Mouse (Mus musculus): ENCODE data around the gene Ttc39b.

Ttc39b gene

DNA sequence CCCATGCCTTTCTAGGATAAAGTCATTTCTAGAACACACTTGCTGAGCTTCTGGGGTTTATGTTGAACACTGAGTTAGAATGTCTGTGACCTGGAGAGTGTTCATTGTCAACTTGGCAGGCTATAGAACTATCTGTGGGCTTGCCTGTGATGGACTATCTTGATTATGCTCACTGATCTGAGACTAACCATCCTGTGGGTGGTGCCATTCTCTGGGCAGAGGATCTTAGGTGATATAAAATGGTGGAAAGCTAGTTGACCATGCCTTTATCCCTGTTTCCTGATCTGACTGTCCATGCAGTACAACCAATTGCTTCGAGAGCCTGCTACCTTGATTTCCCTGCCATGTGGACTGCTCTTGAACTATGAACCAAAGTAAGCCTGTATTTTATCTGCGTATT lies 146.6 kb downstream of the Ttc39b start:
- DNase-seq, result no peak

DNA sequence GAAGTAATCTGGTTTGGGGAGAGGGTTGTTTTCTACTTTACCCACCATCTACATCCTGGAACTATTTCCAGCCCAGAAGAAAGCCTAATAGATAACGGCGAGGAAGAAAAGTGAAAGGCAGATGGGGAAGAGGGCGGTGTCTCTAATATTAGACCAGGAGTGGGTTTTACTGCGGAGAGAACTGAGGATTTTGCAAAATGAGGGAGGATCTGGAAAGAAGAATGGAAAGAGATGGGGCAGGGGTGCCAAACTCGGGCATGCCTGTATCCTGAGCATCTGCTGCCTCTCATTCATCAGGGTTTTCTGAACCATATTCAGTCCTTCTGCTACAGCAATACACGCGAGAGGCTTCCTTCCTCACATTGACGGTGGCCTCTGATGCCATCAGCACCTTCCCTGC lies 149.1 kb downstream of the Ttc39b start:
- DNase-seq, result no peak

GRCm38 (mm10) chr4:83172278-83172677 lies 151.8 kb downstream of the Ttc39b start:
- DNase-seq, result no peak

- DNase-seq, result no peak
These were observed 153.3 kb downstream of the Ttc39b start for GRCm38 (mm10) chr4:83170741-83171140.

All from retina, postnatal 1 day (tissue).